Mouse (Mus musculus) central nervous system, embryonic 11.5 days (tissue): Measurements from ENCODE around the gene Tmcc2. TPM values are rescaled to one million over a fixed set of nuclear protein-coding genes. Genes with fewer than 3 reads are reported as not detected.

Experiments
- polyA plus RNA-seq: library from polyadenylated mRNA; depleted of rRNA; stranded (reverse); fragments of >200 nt; gene quantifications from 2 replicates; pipeline ENCODE4 v1.2.3, GENCODE M21; 2012; rRNA removed

Gene Tmcc2
- polyA plus RNA-seq, result 27.5 and 31.1 TPM in 2 replicates

DNA sequence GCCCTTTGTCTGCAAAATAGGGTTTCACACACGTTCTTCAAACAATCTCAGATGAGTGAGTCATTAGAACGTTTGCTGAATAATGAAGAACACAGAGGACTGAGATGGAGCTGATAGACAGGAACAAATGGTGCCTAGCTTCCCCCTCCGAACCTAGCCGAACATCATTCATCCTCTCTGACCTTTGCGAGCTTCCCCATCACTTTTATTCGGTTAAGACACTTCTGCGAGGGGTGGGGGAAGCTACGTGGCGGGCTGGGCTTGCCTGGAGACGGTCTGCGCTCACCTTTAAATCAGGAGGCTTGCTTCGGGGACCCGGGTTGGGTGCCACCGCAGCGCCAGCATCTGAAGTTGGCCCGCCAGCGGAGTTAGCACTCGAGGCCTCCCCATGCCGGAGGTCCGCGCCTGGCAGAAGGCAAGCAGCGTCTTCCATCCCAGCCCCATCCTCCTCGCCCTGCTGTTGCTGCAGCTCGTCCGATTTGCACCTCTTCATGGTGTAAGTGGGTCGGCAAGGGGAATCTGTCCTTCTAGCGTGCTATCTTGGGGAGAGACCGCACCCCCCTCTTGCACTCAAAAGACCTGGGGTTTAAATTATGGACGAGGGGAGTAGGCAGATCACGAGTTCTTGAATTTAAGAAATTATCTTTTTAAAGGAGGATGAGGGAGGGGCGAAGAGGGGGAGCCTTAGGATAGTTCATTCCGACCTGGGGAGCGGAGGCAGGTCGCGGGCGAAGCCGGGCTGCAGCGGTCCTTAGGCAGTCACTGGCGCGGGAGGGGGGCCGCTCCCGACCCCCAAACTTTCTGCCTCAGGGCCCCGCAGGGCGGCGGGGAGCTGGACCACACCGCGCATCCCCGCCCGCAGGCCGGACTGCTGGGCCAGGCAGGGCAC, at the start of gene Tmcc2:
TSS of gene Tmcc2 (minus strand) at position 591 of the 889 bp plus-strand sequence.

DNA sequence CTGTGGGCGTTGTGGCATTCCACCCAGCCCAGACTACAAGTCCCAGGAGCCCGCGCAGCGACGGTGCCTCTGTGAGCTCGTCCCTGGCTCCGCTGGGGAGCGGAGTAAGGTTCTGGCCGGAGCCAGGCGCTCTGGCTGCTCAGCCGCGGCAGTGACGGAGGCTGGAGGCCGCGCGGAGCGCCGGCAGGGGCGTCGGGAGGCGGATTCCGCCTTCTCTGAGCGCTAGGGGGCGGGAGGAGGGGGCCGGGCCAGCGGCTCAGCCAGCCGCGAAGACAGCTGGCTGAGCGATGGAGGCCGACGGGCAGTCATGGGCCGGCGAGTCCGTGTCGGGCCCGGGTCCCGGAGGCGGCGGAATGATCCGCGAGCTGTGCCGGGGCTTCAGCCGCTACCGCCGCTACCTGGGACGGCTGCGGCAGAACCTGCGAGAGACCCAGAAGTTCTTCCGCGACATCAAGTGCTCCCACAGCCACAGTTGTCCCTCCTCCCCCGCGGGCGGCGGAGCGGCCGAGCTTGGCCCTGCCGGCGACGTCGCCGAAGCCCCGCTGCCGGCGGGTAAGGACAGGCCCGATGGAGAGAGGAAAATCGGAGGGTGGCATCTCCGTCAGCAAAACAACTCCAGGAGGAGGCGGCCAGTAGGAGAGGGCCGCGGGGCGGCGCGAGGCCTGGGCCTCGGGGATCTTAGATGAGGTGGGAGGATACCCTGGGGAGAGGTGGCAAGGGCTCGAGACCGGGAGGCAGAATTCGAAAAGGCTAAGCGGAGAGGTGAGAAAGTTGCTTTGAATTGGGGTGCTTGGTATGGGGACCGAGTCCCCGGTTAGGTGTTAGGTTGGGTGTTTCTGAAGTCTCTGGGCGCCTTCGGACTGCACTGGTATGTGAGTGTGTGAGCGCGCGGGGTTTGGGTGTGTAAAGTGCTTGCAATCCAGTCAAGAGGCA, 26.5 kb upstream of the Tmcc2 start, which contains the start of gene Dstyk:
TSS of gene Dstyk (plus strand) at position 237 of the 933 bp plus-strand sequence.

DNA sequence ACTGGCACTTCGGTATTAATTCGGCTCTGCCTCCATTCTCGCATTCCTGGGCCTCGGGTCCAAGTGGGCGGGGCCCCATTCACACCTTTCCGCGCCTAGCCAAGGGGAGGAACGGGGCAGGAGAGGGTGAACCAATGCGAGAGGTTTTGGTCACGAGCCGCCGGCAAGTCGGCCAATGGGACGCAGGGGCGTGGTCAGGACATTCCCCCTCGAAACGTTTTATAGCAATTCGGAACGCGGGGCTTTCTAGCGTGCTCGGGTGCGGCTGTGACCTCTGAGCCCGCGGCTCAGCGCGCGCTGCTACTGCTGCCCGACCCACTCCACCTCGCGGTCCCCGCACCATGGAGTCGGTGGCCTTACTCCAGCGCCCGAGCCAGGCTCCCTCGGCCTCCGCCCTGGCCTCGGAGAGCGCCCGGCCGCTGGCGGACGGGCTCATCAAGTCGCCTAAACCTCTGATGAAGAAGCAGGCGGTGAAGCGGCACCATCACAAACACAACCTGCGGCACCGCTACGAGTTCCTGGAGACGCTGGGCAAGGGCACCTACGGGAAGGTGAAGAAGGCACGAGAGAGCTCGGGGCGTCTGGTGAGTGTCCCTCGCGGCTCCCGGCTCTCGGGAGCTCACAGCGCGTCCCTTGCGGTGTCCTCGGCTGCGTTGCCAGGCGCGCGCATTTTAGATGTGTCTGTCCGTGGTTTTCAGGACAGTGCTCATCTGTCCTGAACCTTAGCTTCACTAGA, 75.0 kb downstream of the Tmcc2 start, which contains the start of gene Nuak2:
TSS of gene Nuak2 (plus strand) at position 238 of the 736 bp plus-strand sequence.

Other genes with a start within 250 kb of the Tmcc2 start
- 15.5 and 40.5 TPM in 2 replicates for gene Lemd1, start 199.8 kb downstream of the Tmcc2 start, polyA plus RNA-seq
- 14.4 and 16.0 TPM in 2 replicates for gene AC124108.1, start 199.8 kb downstream of the Tmcc2 start, polyA plus RNA-seq
- not detected in 2 replicates for gene Gm10188, start 161.5 kb downstream of the Tmcc2 start, polyA plus RNA-seq
- gene Klhdc8a, start 92.7 kb downstream of the Tmcc2 start, polyA plus RNA-seq, result 2.1 and 2.4 TPM in 2 replicates
- 26.8 and 52.5 TPM in 2 replicates for gene Nuak2, start 75.2 kb downstream of the Tmcc2 start, polyA plus RNA-seq
- gene Dstyk, start 26.3 kb upstream of the Tmcc2 start, polyA plus RNA-seq, result 11.1 and 14.5 TPM in 2 replicates
- gene Rbbp5, start 86.1 kb upstream of the Tmcc2 start, polyA plus RNA-seq, result 52.3 and 58.3 TPM in 2 replicates
- 2.8 and 2.9 TPM in 2 replicates for gene Tmem81, start 114.9 kb upstream of the Tmcc2 start, polyA plus RNA-seq
- gene Cntn2, start 152.0 kb upstream of the Tmcc2 start, polyA plus RNA-seq, result 41.9 and 47.4 TPM in 2 replicates